Mouse (Mus musculus) kidney, adult 2 months (tissue): ENCODE data around the gene Nckap1. TPM values are rescaled to one million over a fixed set of nuclear protein-coding genes. Genes with fewer than 3 reads are reported as not detected.

Experiments
- DNase-seq: peaks from one replicate; pipeline ENCODE4 v3.0.0; 2021
- H3K27ac ChIP-seq: fragments of 200-500 bp; 2 replicates; pipeline ENCODE4 v1.5.1; 2012; ENCODE audit warnings: low read depth, low read length, control low read depth, inconsistent platforms; ENCODE audit not compliant: insufficient read depth
- H3K27me3 ChIP-seq: fragments of 200-500 bp; replicated peaks from 2 replicates; pipeline ENCODE4 v1.6.1; 2012; ENCODE audit warnings: mild to moderate bottlenecking, moderate library complexity, low read length, inconsistent platforms; ENCODE audit not compliant: control insufficient read depth, insufficient read depth
- H3K36me3 ChIP-seq: fragments of 200-500 bp; 2 replicates; pipeline ENCODE4 v1.6.1; 2012; ENCODE audit warnings: mild to moderate bottlenecking, moderate library complexity, low read length, inconsistent platforms; ENCODE audit not compliant: control insufficient read depth, insufficient read depth
- H3K4me1 ChIP-seq: fragments of 200-500 bp; 2 replicates; pipeline ENCODE4 v1.6.1; 2011; ENCODE audit warnings: low read length; ENCODE audit not compliant: control insufficient read depth, insufficient read depth
- H3K4me3 ChIP-seq: fragments of 200-500 bp; 2 replicates; pipeline ENCODE4 v1.5.1; 2011; ENCODE audit warnings: mild to moderate bottlenecking, low read depth, low read length, control low read depth; ENCODE audit not compliant: insufficient read depth
- CTCF ChIP-seq: fragments of 200-500 bp; conservative IDR thresholded peaks from 2 replicates; pipeline ENCODE4 v1.5.1; 2011; ENCODE audit warnings: low read depth, mild to moderate bottlenecking, control low read depth, low read length, moderate library complexity, mixed read lengths; ENCODE audit not compliant: insufficient read depth, insufficient read length
- POLR2A ChIP-seq: fragments of 200-500 bp; IDR thresholded peaks from one replicate; pipeline ENCODE4 v1.6.1; 2011; ENCODE audit warnings: low read depth, low read length, control low read depth
- WGBS: fragments of 180-500 bp; shearing (Covaris S2); methylation state at CpG from one replicate; pipeline ENCODE4 v1.1.7; 2018; 5-methylcytosine and 5-hydroxymethylcytosine counted together
- polyA plus RNA-seq: library from polyadenylated mRNA; depleted of rRNA; stranded (reverse); fragments of >200 nt; gene quantifications from 2 replicates; pipeline ENCODE4 v1.2.3, GENCODE M21; 2012; rRNA removed

Nckap1 gene
- polyA plus RNA-seq, 1 experiment, result 45.9 TPM

DNA sequence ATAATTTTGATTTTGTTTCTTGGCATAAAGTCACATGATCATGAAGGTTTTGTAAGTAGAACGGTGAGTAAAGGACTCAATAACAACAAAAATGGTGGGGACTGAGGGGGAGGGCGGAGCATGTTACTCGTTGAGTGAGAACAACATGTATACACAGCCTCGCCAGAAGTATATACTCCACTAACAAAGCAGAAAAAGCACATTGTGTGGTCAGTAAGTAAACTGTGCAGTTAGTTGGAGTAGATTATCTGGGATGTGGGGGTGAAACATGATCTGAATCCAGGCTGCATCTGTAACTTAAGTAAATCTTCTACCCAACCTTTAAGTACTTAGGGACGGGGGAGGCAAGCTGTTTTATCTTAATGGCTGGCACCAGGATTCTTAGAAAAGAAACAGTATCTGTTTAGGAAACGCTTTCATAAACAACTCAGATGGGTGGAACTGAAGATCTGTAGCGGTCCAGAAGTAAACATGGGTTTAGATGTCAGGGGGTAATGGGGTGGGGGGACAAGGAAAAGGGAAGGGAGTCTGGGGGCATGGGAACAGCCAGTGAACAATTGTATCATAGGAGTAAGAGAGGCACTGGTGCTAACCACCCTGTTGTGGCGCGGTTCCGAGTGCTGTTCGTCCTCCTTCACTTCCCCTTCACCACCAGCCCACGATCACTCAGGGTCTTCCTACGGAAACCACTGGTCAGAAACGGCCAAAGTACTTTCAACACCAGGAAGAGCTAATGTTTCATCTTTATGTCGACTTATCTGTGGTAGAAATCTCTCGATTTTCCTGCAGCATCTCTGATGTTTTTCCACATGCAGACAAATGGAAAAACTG lies 115.0 kb downstream of the Nckap1 start:
- WGBS, result 46% methylated on average over 16 of the region's 16 CpGs
- Histone ChIP-seq H3K27ac (no peak overlapping the region), H3K4me1 (0 out of 2 replicates have a peak, but pooled peaks cover 2% of the 10 kb centered on the region), H3K27me3 (no peaks in the 10 kb centered on the region), H3K4me3 (no peak overlapping the region), H3K36me3 (no peaks in the 10 kb centered on the region)
- TF ChIP-seq POLR2A (no peak), CTCF (no peak)
- no peak for DNase-seq

DNA sequence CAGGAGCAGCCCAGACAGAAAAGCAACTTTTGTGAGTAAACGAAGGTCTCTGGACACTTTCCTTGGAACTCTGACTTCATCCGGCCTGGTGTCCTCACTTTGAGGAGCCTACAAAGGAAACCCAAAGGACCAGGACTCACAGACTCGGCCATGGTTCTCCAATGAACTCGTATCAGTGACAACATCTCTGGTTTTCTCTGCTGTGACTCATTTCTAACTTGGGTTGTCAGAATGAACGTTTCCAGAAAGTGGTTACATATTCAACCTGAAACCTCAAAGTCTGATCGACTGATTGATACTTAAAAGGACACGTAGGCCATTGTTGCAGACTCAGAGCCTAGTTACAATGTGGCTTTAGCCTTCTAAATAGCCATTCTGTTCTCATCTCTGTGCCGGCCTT lies 119.4 kb downstream of the Nckap1 start:
- Histone ChIP-seq H3K27ac (no peak overlapping the region), H3K27me3 (no peaks in the 10 kb centered on the region), H3K4me1 (no peaks in the 10 kb centered on the region), H3K4me3 (no peak overlapping the region), H3K36me3 (no peaks in the 10 kb centered on the region)
- no peak for DNase-seq
- TF ChIP-seq CTCF, result no peak
- TF ChIP-seq POLR2A, result no peak
- 79% methylated on average over 8 of the region's 8 CpGs for WGBS

Other genes starting within 250 kb of the Nckap1 start
- gene Frzb, start 133.8 kb downstream of the Nckap1 start, polyA plus RNA-seq, result 6.8 and 8.3 TPM in 2 replicates
- gene Dusp19, start 35.7 kb upstream of the Nckap1 start, polyA plus RNA-seq, result 6.0 and 7.8 TPM in 2 replicates
- 20.5 and 22.0 TPM in 2 replicates for gene Nup35, start 35.9 kb upstream of the Nckap1 start, polyA plus RNA-seq